Mouse (Mus musculus) midbrain, embryonic 15.5 days (tissue): ENCODE measurements around the gene Rfx7. TPM values are rescaled to one million over a fixed set of nuclear protein-coding genes. Genes with fewer than 3 reads are reported as not detected.
"Not testable (repeated sequence)": the region's sequence is repeated elsewhere in the genome, so short reads cannot be mapped to it uniquely, and the experiment has no call there.

Experiments
- ATAC-seq: fragments of 200-750 bp; cut with Nextera tagmentation; replicated peaks from 2 replicates; pipeline ENCODE4 v1.8.0; 2017; ENCODE audit warnings: moderate TSS enrichment
- H3K27ac ChIP-seq: fragments of 300-500 bp; sonication (generic); 2 replicates; pipeline ENCODE4 v1.5.1; 2015; ENCODE audit warnings: mild to moderate bottlenecking, inconsistent platforms
- H3K27me3 ChIP-seq: fragments of 300-500 bp; sonication (generic); replicated peaks from 2 replicates; pipeline ENCODE4 v1.6.1; 2015; ENCODE audit warnings: inconsistent platforms
- H3K36me3 ChIP-seq: fragments of 300-500 bp; sonication (generic); replicated peaks from 2 replicates; pipeline ENCODE4 v1.6.1; 2015; ENCODE audit warnings: inconsistent platforms
- H3K4me1 ChIP-seq: fragments of 300-500 bp; sonication (generic); 2 replicates; pipeline ENCODE4 v1.6.1; 2015; ENCODE audit warnings: inconsistent platforms
- H3K4me2 ChIP-seq: fragments of 300-500 bp; sonication (generic); 2 replicates; pipeline ENCODE4 v1.6.1; 2015; ENCODE audit warnings: inconsistent platforms, mild to moderate bottlenecking, moderate library complexity
- H3K4me3 ChIP-seq: fragments of 300-500 bp; sonication (generic); 2 replicates; pipeline ENCODE4 v1.5.1; 2015; ENCODE audit warnings: mild to moderate bottlenecking, inconsistent platforms
- H3K9ac ChIP-seq: fragments of 300-500 bp; sonication (generic); 2 replicates; pipeline ENCODE4 v1.6.1; 2015; ENCODE audit warnings: mild to moderate bottlenecking, inconsistent platforms
- H3K9me3 ChIP-seq: fragments of 300-500 bp; sonication (generic); 2 replicates; pipeline ENCODE4 v1.6.1; 2016; ENCODE audit warnings: inconsistent platforms
- WGBS: fragments of 180-500 bp; shearing (Covaris S2); methylation state at CpG from one replicate; pipeline ENCODE4 v1.1.7; 2015; ENCODE audit warnings: mixed read lengths; 5-methylcytosine and 5-hydroxymethylcytosine counted together
- polyA plus RNA-seq: library from polyadenylated mRNA; unstranded; fragments of >200 nt; fragmentation: Nextera tagmentation; extraction: Ambion mirVana; gene quantifications from 2 replicates; pipeline ENCODE4 v1.2.1, GENCODE M21; 2015

Gene Rfx7
- polyA plus RNA-seq, 1 experiment from 2014 or later: 17.9 TPM

DNA sequence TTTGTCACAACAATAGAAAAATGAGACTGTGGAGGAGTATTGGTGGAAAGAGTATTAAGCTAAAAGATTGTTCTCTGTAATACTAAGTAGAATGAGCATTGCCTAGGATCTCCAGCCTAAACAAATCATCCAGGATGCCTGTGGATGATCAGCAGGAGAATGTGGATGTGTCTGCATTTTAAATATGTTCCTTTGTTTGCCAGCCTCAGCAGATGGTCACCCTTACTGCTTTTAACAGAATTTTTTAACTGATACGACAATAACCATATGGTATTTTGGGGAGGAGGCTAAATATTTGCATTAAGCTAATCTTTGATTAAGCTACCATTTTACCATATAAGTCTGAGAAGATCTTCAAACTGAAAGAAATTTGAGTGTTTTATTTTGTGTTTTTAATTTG is 95.6 kb downstream of the Rfx7 start:
- no peaks in the 10 kb centered on the region for H3K9me3 ChIP-seq
- H3K36me3 ChIP-seq: no peaks in the 10 kb centered on the region
- no peak overlapping the region for H3K4me2 ChIP-seq
- no peaks in the 10 kb centered on the region for H3K27me3 ChIP-seq
- 19% methylated on average over 1 of the region's 1 CpGs for WGBS
- no peak overlapping the region for H3K4me3 ChIP-seq
- H3K4me1 ChIP-seq: no peaks in the 10 kb centered on the region
- ATAC-seq: no peak
- H3K27ac ChIP-seq: no peak overlapping the region
- H3K9ac ChIP-seq: no peak overlapping the region

GRCm38 (mm10) chr9:72628591-72628990 is 96.6 kb downstream of the Rfx7 start:
- H3K27ac ChIP-seq: no peak overlapping the region; the same call in 1 of the 2 replicates
- ATAC-seq: no peak

DNA sequence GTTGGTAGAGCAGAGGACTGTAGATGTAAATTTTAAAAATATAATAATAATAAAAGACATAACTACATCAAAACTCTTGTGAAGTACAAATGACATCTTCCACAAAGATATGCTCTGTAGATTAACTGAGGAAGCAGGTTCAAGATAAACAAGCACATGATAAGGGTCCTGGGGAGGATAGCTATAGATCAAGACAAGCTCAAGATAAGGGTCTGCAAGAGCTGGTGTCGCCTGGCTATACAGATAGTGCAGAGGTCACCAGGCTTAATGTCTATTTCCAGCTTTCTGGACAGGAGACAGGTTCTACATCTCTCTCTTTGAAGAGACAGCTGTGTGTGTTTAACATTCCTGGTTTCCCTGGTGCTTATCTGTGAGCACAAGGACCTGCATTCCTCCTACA is 100.2 kb downstream of the Rfx7 start:
- Histone ChIP-seq H3K36me3 (no peaks in the 10 kb centered on the region), H3K4me1 (no peaks in the 10 kb centered on the region), H3K9me3 (no peaks in the 10 kb centered on the region), H3K4me3 (no peak overlapping the region), H3K4me2 (no peak overlapping the region), H3K27ac (no peak overlapping the region), H3K9ac (no peak overlapping the region), H3K27me3 (no peaks in the 10 kb centered on the region)
- 84% methylated on average over 1 of the region's 1 CpGs for WGBS
- ATAC-seq: no peak

More at GRCm38 (mm10) chr9:72628591-72628990, 96.6 kb downstream of the Rfx7 start:
- H3K9me3 ChIP-seq: no peaks in the 10 kb centered on the region
- H3K4me1 ChIP-seq: no peaks in the 10 kb centered on the region
- no peaks in the 10 kb centered on the region for H3K36me3 ChIP-seq
- H3K9ac ChIP-seq: no peak overlapping the region
- no peak overlapping the region for H3K4me3 ChIP-seq
- H3K4me2 ChIP-seq: no peak overlapping the region
- 23% methylated on average over 2 of the region's 2 CpGs for WGBS
- H3K27me3 ChIP-seq: no peaks in the 10 kb centered on the region

GRCm38 (mm10) chr9:72635134-72635533 is 103.1 kb downstream of the Rfx7 start:
- H3K4me1 ChIP-seq: peaks cover 13% of the 10 kb centered on the region
- ATAC-seq: no peak
- H3K4me2 ChIP-seq: no peak overlapping the region
- no peaks in the 10 kb centered on the region for H3K9me3 ChIP-seq
- H3K27ac ChIP-seq: no peak overlapping the region
- no peak overlapping the region for H3K9ac ChIP-seq
- no peaks in the 10 kb centered on the region for H3K36me3 ChIP-seq
- H3K4me3 ChIP-seq: no peak overlapping the region
- H3K27me3 ChIP-seq: no peaks in the 10 kb centered on the region

DNA sequence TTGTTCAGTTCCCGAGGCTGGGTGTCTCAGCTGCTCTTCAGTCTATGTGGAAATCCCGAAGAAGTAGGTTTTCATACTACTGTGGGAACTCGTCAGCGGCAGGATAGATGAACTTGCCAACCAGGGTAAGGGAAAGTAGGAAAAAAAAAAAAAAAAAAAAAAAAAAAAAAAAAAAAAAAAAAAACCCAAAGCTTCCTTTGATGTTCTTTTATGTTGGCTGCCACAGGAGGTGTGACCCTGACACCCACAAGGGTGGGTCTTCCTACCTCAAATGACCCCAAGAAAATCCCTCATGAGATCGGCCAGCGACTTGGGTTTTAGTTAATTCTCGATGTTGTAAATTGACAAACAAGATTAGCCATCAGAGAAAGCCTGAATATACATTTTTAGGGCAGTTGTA is 104.5 kb downstream of the Rfx7 start:
- 83% methylated on average over 7 of the region's 7 CpGs for WGBS

DNA sequence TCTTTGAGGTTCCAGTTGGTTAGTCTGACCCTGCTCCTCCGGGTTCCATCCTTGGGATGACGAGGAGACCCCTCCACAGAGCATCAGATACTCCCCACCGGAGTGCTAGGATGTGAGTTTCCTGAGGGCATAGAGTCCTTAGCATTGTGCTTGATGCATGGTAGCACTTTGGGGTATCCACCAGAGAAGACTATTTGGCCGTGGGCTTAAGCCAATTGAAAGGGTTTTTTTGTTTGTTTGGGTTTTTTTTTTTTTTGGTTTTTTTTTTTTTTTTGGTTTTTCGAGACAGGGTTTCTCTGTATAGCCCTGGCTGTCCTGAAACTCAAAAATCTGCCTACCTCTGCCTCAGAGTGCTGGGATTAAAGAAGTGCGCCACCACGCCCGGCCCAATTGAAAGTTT is 105.2 kb downstream of the Rfx7 start:
- WGBS: 80% methylated on average over 8 of the region's 8 CpGs
- Histone ChIP-seq H3K9me3 (no peaks in the 10 kb centered on the region), H3K9ac (no peak overlapping the region), H3K36me3 (no peaks in the 10 kb centered on the region), H3K4me1 (peaks cover 24% of the 10 kb centered on the region), H3K4me3 (no peak overlapping the region), H3K4me2 (no peak overlapping the region), H3K27ac (no peak overlapping the region), H3K27me3 (no peaks in the 10 kb centered on the region)
- ATAC-seq: no peak

More for the DNA sequence above, 104.5 kb downstream of the Rfx7 start:
- H3K4me1 ChIP-seq: peaks cover 24% of the 10 kb centered on the region
- no peak overlapping the region for H3K9ac ChIP-seq
- no peak for ATAC-seq
- no peak overlapping the region for H3K27ac ChIP-seq
- no peak overlapping the region for H3K4me3 ChIP-seq
- H3K36me3 ChIP-seq: no peaks in the 10 kb centered on the region
- no peak overlapping the region for H3K4me2 ChIP-seq
- H3K9me3 ChIP-seq: no peaks in the 10 kb centered on the region
- no peaks in the 10 kb centered on the region for H3K27me3 ChIP-seq

- H3K9ac ChIP-seq: peak overlapping the region; percentile 22
- H3K9me3 ChIP-seq: no peaks in the 10 kb centered on the region
- H3K27ac ChIP-seq: peak overlapping the region; percentile 91
- H3K4me3 ChIP-seq: peak overlapping the region; percentile 30
- peak; percentile 90 for ATAC-seq
- 25% methylated on average over 9 of the region's 9 CpGs for whole genome bisulfite sequencing
- peak overlapping the region; percentile 56 for H3K4me2 ChIP-seq
- H3K4me1 ChIP-seq: peaks cover 24% of the 10 kb centered on the region
- H3K27me3 ChIP-seq: no peaks in the 10 kb centered on the region
- H3K36me3 ChIP-seq: no peaks in the 10 kb centered on the region
Measured at GRCm38 (mm10) chr9:72638951-72639842, 107.2 kb downstream of the Rfx7 start.

DNA sequence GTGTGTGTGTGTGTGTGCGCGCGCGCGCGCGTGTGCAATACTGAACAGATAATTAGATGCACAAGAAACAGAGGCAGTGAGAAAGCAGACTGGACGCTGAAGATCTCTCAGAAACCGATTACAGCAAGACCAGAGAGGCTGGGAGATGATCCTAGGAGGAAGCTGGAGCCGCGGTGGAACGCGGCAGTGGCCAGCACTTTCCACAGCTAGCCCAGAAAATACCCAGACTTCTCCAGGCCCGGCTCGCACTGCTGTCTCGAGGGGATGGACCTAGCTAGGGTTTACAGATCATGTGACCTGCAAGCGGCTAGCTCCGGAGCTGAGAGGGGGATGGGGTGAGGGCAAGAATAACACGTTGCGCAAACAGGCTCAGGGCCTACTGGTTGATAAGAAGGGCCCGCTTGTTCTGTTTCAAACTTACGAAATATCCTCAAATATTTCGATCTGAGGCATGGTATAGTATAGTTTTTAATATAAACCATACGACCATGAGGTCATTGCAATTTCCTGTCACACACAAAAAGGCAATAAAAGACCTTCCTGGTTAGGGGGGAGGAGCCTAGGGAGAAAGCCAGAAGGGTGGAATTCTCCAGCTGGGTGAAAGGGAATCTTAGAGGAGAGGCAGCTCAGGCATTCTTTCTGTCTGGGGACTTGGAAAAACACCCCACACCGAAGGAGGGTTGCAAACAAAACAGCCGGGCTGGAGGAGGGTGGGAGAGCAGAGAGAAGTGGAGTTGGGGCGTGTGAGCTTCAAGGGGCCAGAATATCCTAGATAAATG is 108.0 kb downstream of the Rfx7 start:
- peak overlapping the region; percentile 22 for H3K9ac ChIP-seq
- H3K27me3 ChIP-seq: no peaks in the 10 kb centered on the region
- peak overlapping the region; percentile 30 for H3K4me3 ChIP-seq
- H3K9me3 ChIP-seq: no peaks in the 10 kb centered on the region
- H3K4me1 ChIP-seq: peaks cover 24% of the 10 kb centered on the region
- no peaks in the 10 kb centered on the region for H3K36me3 ChIP-seq
- ATAC-seq: peak; percentile 94
- H3K27ac ChIP-seq: peak overlapping the region; percentile 91
- WGBS: 1% methylated on average over 27 of the region's 27 CpGs
- peak overlapping the region; percentile 56 for H3K4me2 ChIP-seq

DNA sequence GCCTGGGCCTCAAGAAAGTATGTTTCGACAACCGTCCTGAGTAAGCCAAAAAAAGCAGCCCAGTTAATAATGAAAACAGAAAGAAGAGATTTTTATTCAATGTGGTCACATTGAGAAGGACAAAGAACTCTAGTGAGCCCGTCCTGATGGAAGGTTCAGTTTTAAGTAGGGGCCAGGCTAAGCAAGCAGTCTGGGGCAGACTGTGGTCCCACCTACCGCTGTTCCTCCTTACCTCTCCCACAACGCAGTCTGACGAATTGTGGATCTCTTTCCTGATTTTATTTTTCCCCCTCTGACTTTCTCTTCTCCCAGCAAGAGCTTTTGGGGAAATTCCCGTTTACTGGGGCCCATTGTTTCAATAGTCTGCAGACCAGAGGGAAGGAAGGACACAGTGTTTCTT is 108.6 kb downstream of the Rfx7 start:
- H3K4me3 ChIP-seq: no peak overlapping the region
- peak overlapping the region; percentile 91 for H3K27ac ChIP-seq
- ATAC-seq: no peak
- H3K4me2 ChIP-seq: peak overlapping the region; percentile 56
- H3K9me3 ChIP-seq: no peaks in the 10 kb centered on the region
- WGBS: 13% methylated on average over 7 of the region's 7 CpGs
- H3K36me3 ChIP-seq: no peaks in the 10 kb centered on the region
- 0 out of 2 replicates have a peak overlapping the region, but pooled peaks have one; percentile 22 for H3K9ac ChIP-seq
- H3K27me3 ChIP-seq: no peaks in the 10 kb centered on the region
- peaks cover 24% of the 10 kb centered on the region for H3K4me1 ChIP-seq

DNA sequence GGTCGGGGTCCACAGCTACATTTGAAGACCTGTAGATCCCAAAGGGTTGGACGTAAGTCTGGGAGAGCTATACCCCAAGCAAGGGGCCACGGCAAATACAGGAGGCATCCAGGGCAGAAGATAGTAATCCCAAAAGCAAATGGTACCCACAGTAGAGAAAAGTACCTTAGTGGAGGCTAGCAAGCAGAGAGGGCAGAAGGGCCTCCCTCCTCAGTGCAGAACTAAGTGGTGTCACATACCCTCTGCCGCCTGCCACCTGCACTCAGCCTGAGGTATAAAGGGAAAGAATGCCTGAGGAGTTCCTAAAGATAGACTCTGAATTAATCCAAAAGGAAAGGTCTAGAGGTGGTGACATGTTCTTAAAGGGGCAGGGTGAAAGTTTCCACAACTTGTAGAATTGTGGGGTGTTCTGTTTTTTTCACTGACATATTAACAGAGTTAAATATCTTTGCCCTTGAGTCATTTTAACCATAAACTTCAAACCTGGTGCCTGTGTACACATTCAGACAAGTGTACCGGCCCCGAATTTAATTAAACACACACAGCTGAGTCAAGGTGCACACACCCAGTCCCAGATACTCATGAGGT is 109.1 kb downstream of the Rfx7 start:
- no peaks in the 10 kb centered on the region for H3K27me3 ChIP-seq
- H3K9ac ChIP-seq: no peak overlapping the region
- ATAC-seq: no peak
- H3K4me3 ChIP-seq: no peak overlapping the region
- no peak overlapping the region for H3K4me2 ChIP-seq
- peaks cover 24% of the 10 kb centered on the region for H3K4me1 ChIP-seq
- WGBS: 60% methylated on average over 6 of the region's 6 CpGs
- no peaks in the 10 kb centered on the region for H3K9me3 ChIP-seq
- peak overlapping the region; percentile 91 for H3K27ac ChIP-seq
- no peaks in the 10 kb centered on the region for H3K36me3 ChIP-seq

GRCm38 (mm10) chr9:72642756-72643447 is 110.9 kb downstream of the Rfx7 start:
- H3K9me3 ChIP-seq, ATAC-seq, H3K4me3 ChIP-seq, H3K27me3 ChIP-seq, H3K36me3 ChIP-seq, H3K4me2 ChIP-seq, H3K9ac ChIP-seq, H3K27ac ChIP-seq: not testable (repeated sequence)
- 94% methylated on average over 4 of the region's 4 CpGs for WGBS
- peaks cover 24% of the 10 kb centered on the region for H3K4me1 ChIP-seq
